Mouse (Mus musculus) limb, embryonic 14.5 days (tissue): ENCODE measurements around the gene Slc10a1. TPM values are rescaled to one million over a fixed set of nuclear protein-coding genes. Genes with fewer than 3 reads are reported as not detected.

Source experiments
- ATAC-seq: fragments of 200-750 bp; cut with Nextera tagmentation; 2 replicates; pipeline ENCODE4 v1.8.0; 2017; ENCODE audit warnings: low read depth, moderate number of reproducible peaks, moderate TSS enrichment; ENCODE audit not compliant: low FRiP score
- DNase-seq: peaks from one replicate; pipeline ENCODE4 v3.0.0-alpha.2; 2015; ENCODE audit warnings: low spot score
- H3K27ac ChIP-seq: fragments of 300-500 bp; sonication (generic); replicated peaks from 2 replicates; pipeline ENCODE4 v1.5.1; 2014; ENCODE audit warnings: low read depth, mild to moderate bottlenecking, low read length, moderate library complexity, mixed read lengths
- H3K27me3 ChIP-seq: fragments of 300-500 bp; sonication (generic); 2 replicates; pipeline ENCODE4 v1.6.1; 2014; ENCODE audit warnings: low read length, mixed read lengths; ENCODE audit not compliant: control insufficient read depth, insufficient read depth
- H3K36me3 ChIP-seq: fragments of 300-500 bp; sonication (generic); 2 replicates; pipeline ENCODE4 v1.6.1; 2014; ENCODE audit warnings: mild to moderate bottlenecking, low read length, moderate library complexity, mixed read lengths; ENCODE audit not compliant: control insufficient read depth, insufficient read depth
- H3K4me1 ChIP-seq: fragments of 300-500 bp; sonication (generic); 2 replicates; pipeline ENCODE4 v1.6.1; 2014; ENCODE audit warnings: antibody characterized with exemption, low read length, mixed read lengths; ENCODE audit not compliant: control insufficient read depth, insufficient read depth
- H3K4me2 ChIP-seq: fragments of 300-500 bp; sonication (generic); replicated peaks from 2 replicates; pipeline ENCODE4 v1.6.1; 2014; ENCODE audit warnings: low read depth, mild to moderate bottlenecking, low read length, moderate library complexity; ENCODE audit not compliant: severe bottlenecking
- H3K4me3 ChIP-seq: fragments of 300-500 bp; sonication (generic); replicated peaks from 2 replicates; pipeline ENCODE4 v1.5.1; 2014; ENCODE audit warnings: low read length
- H3K9ac ChIP-seq: fragments of 300-500 bp; sonication (generic); 2 replicates; pipeline ENCODE4 v1.6.1; 2014; ENCODE audit warnings: mild to moderate bottlenecking, low read depth, low read length, moderate library complexity; ENCODE audit not compliant: severe bottlenecking
- H3K9me3 ChIP-seq: fragments of 300-500 bp; sonication (generic); 2 replicates; pipeline ENCODE4 v1.6.1; 2016; ENCODE audit warnings: low read length; ENCODE audit not compliant: control insufficient read depth
- POLR2A ChIP-seq: fragments of 200-500 bp; IDR thresholded peaks from 2 replicates; pipeline ENCODE4 v1.8.0; 2012; ENCODE audit warnings: inconsistent platforms, mild to moderate bottlenecking, moderate library complexity, borderline replicate concordance; ENCODE audit not compliant: insufficient read depth, insufficient read length; ENCODE audit errors: extremely low read depth
- WGBS: fragments of 180-500 bp; shearing (Covaris S2); extraction: QIAGEN DNeasy Blood & Tissue Kit; methylation state at CpG from one replicate; pipeline ENCODE4 v1.1.7; 2014; 5-methylcytosine and 5-hydroxymethylcytosine counted together
- polyA plus RNA-seq, 2 experiments: library from polyadenylated mRNA; depleted of rRNA in 1 of 2; stranded (reverse) in 1 of 2; unstranded in 1 of 2; fragments of >200 nt; fragmentation: Nextera tagmentation in 1 of 2; extraction: Ambion mirVana in 1 of 2; gene quantifications; 2 replicates each; pipeline versions ENCODE4 v1.2.1 to v1.2.3; 2012 to 2014

The Slc10a1 gene
- polyA plus RNA-seq, 2 experiments: 0.45 TPM; not detected in 1

GRCm38 (mm10) chr12:81000924-81001323, 32.4 kb upstream of the Slc10a1 start:
- no peaks in the 10 kb centered on the region for H3K9me3 ChIP-seq
- no peak for DNase-seq

GRCm38 (mm10) chr12:80998528-80999221, 30.2 kb upstream of the Slc10a1 start:
- Histone ChIP-seq H3K9me3 (no peaks in the 10 kb centered on the region), H3K4me2 (peak overlapping the region; percentile 41), H3K36me3 (no peaks in the 10 kb centered on the region), H3K4me1 (no peaks in the 10 kb centered on the region), H3K4me3 (peak overlapping the region; percentile 24), H3K27ac (no peak overlapping the region), H3K9ac (peak overlapping the region; percentile 17; the same call in 1 of the 2 replicates), H3K27me3 (peaks cover 7% of the 10 kb centered on the region; the same call in 1 of the 2 replicates)
- ATAC-seq (no peak; the same call in 1 of the 2 replicates), DNase-seq (no peak)
- 3% methylated on average over 33 of the region's 33 CpGs for WGBS
- no peak for TF ChIP-seq POLR2A

More at GRCm38 (mm10) chr12:81000924-81001323, 32.4 kb upstream of the Slc10a1 start:
- no peaks in the 10 kb centered on the region for H3K4me1 ChIP-seq
- H3K4me3 ChIP-seq: no peak overlapping the region
- 75% methylated on average over 4 of the region's 4 CpGs for WGBS
- no peak overlapping the region for H3K9ac ChIP-seq
- H3K36me3 ChIP-seq: no peaks in the 10 kb centered on the region
- H3K4me2 ChIP-seq: no peak overlapping the region
- TF ChIP-seq POLR2A: no peak
- peaks cover 7% of the 10 kb centered on the region; the same call in 1 of the 2 replicates for H3K27me3 ChIP-seq
- no peak for ATAC-seq
- no peak overlapping the region for H3K27ac ChIP-seq

- H3K9me3 ChIP-seq: no peaks in the 10 kb centered on the region
- ATAC-seq (no peak), DNase-seq (no peak)
- H3K4me3 ChIP-seq: no peak overlapping the region
- 50% methylated on average over 4 of the region's 4 CpGs for WGBS
- H3K4me1 ChIP-seq: no peaks in the 10 kb centered on the region
- no peak overlapping the region for H3K9ac ChIP-seq
- TF ChIP-seq POLR2A: no peak
- H3K36me3 ChIP-seq: no peaks in the 10 kb centered on the region
- H3K4me2 ChIP-seq: no peak overlapping the region
- peaks cover 7% of the 10 kb centered on the region; the same call in 1 of the 2 replicates for H3K27me3 ChIP-seq
- no peak overlapping the region for H3K27ac ChIP-seq
These were observed 29.1 kb upstream of the Slc10a1 start for GRCm38 (mm10) chr12:80997652-80998051.

GRCm38 (mm10) chr12:80995326-80995725, 26.8 kb upstream of the Slc10a1 start:
- Histone ChIP-seq H3K4me2 (no peak overlapping the region), H3K4me3 (no peak overlapping the region), H3K9me3 (no peaks in the 10 kb centered on the region), H3K4me1 (no peaks in the 10 kb centered on the region), H3K27ac (no peak overlapping the region), H3K27me3 (peaks cover 7% of the 10 kb centered on the region; the same call in 1 of the 2 replicates), H3K9ac (no peak overlapping the region), H3K36me3 (no peaks in the 10 kb centered on the region)
- no peak for DNase-seq
- no peak for TF ChIP-seq POLR2A
- ATAC-seq: no peak
- 93% methylated on average over 4 of the region's 4 CpGs for WGBS

- no peaks in the 10 kb centered on the region for H3K36me3 ChIP-seq
- no peak overlapping the region for H3K27ac ChIP-seq
- WGBS: 62% methylated on average over 1 of the region's 1 CpGs
- H3K4me2 ChIP-seq: no peak overlapping the region
- no peaks in the 10 kb centered on the region for H3K4me1 ChIP-seq
- no peak for DNase-seq
- no peak overlapping the region for H3K9ac ChIP-seq
- H3K9me3 ChIP-seq: no peaks in the 10 kb centered on the region
- no peak overlapping the region for H3K4me3 ChIP-seq
- no peak for TF ChIP-seq POLR2A
- H3K27me3 ChIP-seq: 0 out of 2 replicates have a peak, but pooled peaks cover 4% of the 10 kb centered on the region
- no peak for ATAC-seq
These were observed 25.3 kb upstream of the Slc10a1 start for GRCm38 (mm10) chr12:80993773-80994172.
